Mouse (Mus musculus) forebrain, embryonic 16.5 days (tissue): Measurements from ENCODE around the gene Leng1. TPM values are rescaled to one million over a fixed set of nuclear protein-coding genes. Genes with fewer than 3 reads are reported as not detected.

Source experiments
- ATAC-seq: fragments of 200-750 bp; cut with Nextera tagmentation; 2 replicates; pipeline ENCODE4 v1.8.0; 2017; ENCODE audit warnings: mild to moderate bottlenecking, moderate library complexity
- H3K27ac ChIP-seq: fragments of 300-500 bp; sonication (generic); 2 replicates; pipeline ENCODE4 v1.5.1; 2014; ENCODE audit warnings: low read length, control low read depth
- H3K27me3 ChIP-seq: fragments of 300-500 bp; sonication (generic); replicated peaks from 2 replicates; pipeline ENCODE4 v1.6.1; 2014; ENCODE audit warnings: low read length; ENCODE audit not compliant: control insufficient read depth, insufficient read depth
- H3K36me3 ChIP-seq: fragments of 300-500 bp; sonication (generic); 2 replicates; pipeline ENCODE4 v1.6.1; 2014; ENCODE audit not compliant: control insufficient read depth, insufficient read depth
- H3K4me1 ChIP-seq: fragments of 300-500 bp; sonication (generic); replicated peaks from 2 replicates; pipeline ENCODE4 v1.6.1; 2014; ENCODE audit warnings: low read length; ENCODE audit not compliant: control insufficient read depth, insufficient read depth
- H3K4me2 ChIP-seq: fragments of 300-500 bp; sonication (generic); 2 replicates; pipeline ENCODE4 v1.6.1; 2014; ENCODE audit warnings: mild to moderate bottlenecking, low read length, control low read depth
- H3K4me3 ChIP-seq: fragments of 300-500 bp; sonication (generic); replicated peaks from 2 replicates; pipeline ENCODE4 v1.5.1; 2014; ENCODE audit warnings: mild to moderate bottlenecking, low read length, control low read depth
- H3K9ac ChIP-seq: fragments of 300-500 bp; sonication (generic); replicated peaks from 2 replicates; pipeline ENCODE4 v1.6.1; 2014; ENCODE audit warnings: low read depth, low read length, control low read depth
- H3K9me3 ChIP-seq: fragments of 300-500 bp; sonication (generic); 2 replicates; pipeline ENCODE4 v1.6.1; 2016; ENCODE audit warnings: low read length; ENCODE audit not compliant: control insufficient read depth
- WGBS: fragments of 180-500 bp; shearing (Covaris S2); extraction: QIAGEN DNeasy Blood & Tissue Kit; methylation state at CpG from one replicate; pipeline ENCODE4 v1.1.7; 2014; 5-methylcytosine and 5-hydroxymethylcytosine counted together
- polyA plus RNA-seq: library from polyadenylated mRNA; unstranded; fragments of >200 nt; fragmentation: Nextera tagmentation; extraction: Ambion mirVana; gene quantifications from 2 replicates; pipeline ENCODE4 v1.2.1, GENCODE M21; 2015

The Leng1 gene
- polyA plus RNA-seq, 1 experiment from 2014 or later: 15.5 TPM

DNA sequence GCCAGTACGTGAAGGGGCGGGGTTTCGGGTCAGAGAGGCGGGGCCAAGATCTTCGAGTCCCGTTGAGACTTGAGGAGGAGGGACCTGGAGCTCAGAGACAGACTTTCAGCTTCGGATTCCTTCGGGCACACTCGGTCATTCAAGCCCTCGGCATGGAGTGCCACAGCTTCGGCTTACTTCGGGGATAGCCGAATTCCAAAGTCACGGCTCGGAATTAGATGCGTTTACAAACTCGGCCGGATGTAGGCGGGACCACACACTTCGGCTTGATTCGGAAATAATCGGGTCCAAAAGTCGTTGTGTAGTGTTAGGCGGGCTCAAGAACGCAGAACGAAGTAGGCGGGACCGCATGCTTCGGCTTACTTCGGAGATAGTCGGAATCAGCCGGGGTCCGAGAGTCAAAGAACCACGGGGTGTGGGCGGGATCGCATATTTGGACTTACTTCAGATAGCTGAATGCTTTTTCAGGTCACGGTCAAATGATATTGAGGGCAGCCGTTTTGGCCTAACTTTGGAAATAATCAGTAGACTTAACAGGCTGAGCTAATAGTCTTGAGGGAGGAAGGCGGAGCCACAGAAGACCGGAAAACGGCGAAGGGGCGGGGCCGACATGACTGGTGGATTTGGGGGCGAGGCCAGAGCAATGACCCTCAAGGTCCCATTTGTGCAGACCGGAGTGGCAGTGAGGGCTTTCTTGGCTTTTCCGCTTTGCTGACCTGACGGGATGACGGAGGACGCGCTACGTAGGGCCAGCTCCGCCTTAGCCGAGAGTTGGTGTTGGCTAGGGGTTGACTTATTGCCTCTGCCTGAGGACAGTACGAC is 27.6 kb upstream of the Leng1 start, which contains the start of gene Mboat7:
Mboat7 (minus strand) TSS at position 537 of the 822 bp plus-strand sequence.
- ATAC-seq: peak; percentile 93
- under 1% methylated on average over 55 of the region's 55 CpGs for WGBS

DNA sequence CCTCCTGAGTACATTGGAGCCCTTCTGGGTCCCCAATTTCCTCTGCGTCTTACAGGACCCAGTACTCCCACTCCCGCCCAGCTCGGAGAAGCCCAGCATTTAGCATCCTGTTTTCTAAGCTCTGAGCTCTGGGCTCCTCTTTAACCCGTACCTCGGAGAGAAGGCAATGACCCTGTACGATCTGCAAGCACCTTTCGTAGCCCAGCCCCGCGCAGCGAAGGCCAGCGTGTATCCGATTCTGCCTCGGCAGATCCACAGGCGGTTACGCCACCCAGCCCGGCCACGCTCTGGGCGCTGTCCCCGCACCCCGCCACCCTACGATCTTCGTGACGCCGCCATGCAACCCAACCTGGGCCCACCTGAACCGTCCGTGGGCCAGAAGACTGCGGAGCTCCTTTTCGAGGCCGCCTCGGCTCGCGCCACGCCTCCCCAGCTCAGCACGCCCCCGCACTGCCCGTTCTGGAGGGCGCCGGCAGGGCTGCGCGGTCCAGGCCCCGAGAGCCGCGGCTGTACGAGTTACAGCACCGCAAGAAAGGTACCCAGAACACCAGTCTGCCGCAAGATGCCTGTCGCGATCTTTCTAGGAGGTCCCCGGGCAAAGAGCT is 26.8 kb upstream of the Leng1 start, which contains the start of gene Tsen34:
Tsen34 (plus strand) TSS at position 482 of the 605 bp plus-strand sequence.
- Histone ChIP-seq H3K27ac (peak within 1 kb of the TSS; percentile 81), H3K9ac (peak within 1 kb of the TSS; percentile 72), H3K27me3 (no peaks in the 10 kb centered on the region), H3K4me1 (peaks cover 19% of the 10 kb centered on the region), H3K4me2 (peak within 1 kb of the TSS; percentile 71), H3K4me3 (peak within 1 kb of the TSS; percentile 77), H3K9me3 (no peaks in the 10 kb centered on the region), H3K36me3 (peaks cover 6% of the 10 kb centered on the region; the same call in 1 of the 2 replicates)
- ATAC-seq: peak; percentile 70; the same call in 1 of the 2 replicates
- under 1% methylated on average over 49 of the region's 49 CpGs for WGBS

More for the DNA sequence above, 27.6 kb upstream of the Leng1 start, which contains the start of gene Mboat7:
- peak within 1 kb of the TSS; percentile 72 for H3K9ac ChIP-seq
- H3K4me2 ChIP-seq: peak within 1 kb of the TSS; percentile 71
- H3K4me3 ChIP-seq: peak within 1 kb of the TSS; percentile 77
- H3K4me1 ChIP-seq: peaks cover 19% of the 10 kb centered on the region
- no peaks in the 10 kb centered on the region for H3K27me3 ChIP-seq
- peak within 1 kb of the TSS; percentile 81 for H3K27ac ChIP-seq
- H3K36me3 ChIP-seq: peaks cover 5% of the 10 kb centered on the region; the same call in 1 of the 2 replicates
- H3K9me3 ChIP-seq: no peaks in the 10 kb centered on the region

DNA sequence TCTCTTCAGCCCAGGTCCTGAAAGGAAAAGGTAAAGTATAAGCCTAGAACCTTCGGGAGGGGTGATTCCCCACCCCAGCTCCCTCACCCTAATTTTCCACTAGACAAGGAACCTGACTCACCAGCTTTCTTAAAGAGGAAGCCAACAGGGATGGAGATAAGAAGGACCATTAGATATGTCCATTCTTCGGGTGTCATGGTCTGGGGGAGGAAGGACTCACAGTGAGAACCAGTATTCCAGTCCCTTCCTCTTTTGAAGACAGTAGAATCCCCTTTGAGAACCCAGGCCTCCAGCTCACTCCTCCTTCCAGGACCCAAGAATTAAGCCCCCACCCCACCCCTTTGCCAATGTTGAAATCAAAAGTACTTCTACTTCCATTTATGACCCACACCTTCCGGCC is 26.3 kb upstream of the Leng1 start:
- peaks cover 19% of the 10 kb centered on the region for H3K4me1 ChIP-seq
- H3K4me2 ChIP-seq: peak overlapping the region; percentile 71
- peak overlapping the region; percentile 81 for H3K27ac ChIP-seq
- peaks cover 7% of the 10 kb centered on the region; the same call in 1 of the 2 replicates for H3K36me3 ChIP-seq
- H3K27me3 ChIP-seq: no peaks in the 10 kb centered on the region
- H3K9me3 ChIP-seq: no peaks in the 10 kb centered on the region
- H3K4me3 ChIP-seq: peak overlapping the region; percentile 77
- H3K9ac ChIP-seq: peak overlapping the region; percentile 72
- no peak for ATAC-seq
- WGBS: 40% methylated on average over 3 of the region's 3 CpGs

GRCm38 (mm10) chr7:3685400-3686187 is 20.0 kb upstream of the Leng1 start:
- WGBS: 85% methylated on average over 30 of the region's 31 CpGs
- H3K27me3 ChIP-seq: no peaks in the 10 kb centered on the region
- no peak for ATAC-seq
- no peak overlapping the region for H3K4me3 ChIP-seq
- H3K9ac ChIP-seq: no peak overlapping the region
- no peaks in the 10 kb centered on the region for H3K9me3 ChIP-seq
- H3K4me2 ChIP-seq: no peak overlapping the region
- H3K27ac ChIP-seq: no peak overlapping the region
- 0 out of 2 replicates have a peak, but pooled peaks cover 5% of the 10 kb centered on the region for H3K4me1 ChIP-seq
- peaks cover 10% of the 10 kb centered on the region; the same call in 1 of the 2 replicates for H3K36me3 ChIP-seq

- Histone ChIP-seq H3K27ac (peak overlapping the region; percentile 31), H3K4me2 (no peak overlapping the region), H3K36me3 (peaks cover 10% of the 10 kb centered on the region; the same call in 1 of the 2 replicates), H3K4me1 (0 out of 2 replicates have a peak, but pooled peaks cover 5% of the 10 kb centered on the region), H3K9ac (no peak overlapping the region), H3K27me3 (no peaks in the 10 kb centered on the region), H3K9me3 (no peaks in the 10 kb centered on the region), H3K4me3 (no peak overlapping the region)
- ATAC-seq: 0 out of 2 replicates have a peak, but pooled peaks have one; percentile 3
- 74% methylated on average over 8 of the region's 8 CpGs for WGBS
Measured at GRCm38 (mm10) chr7:3684698-3685097, 19.1 kb upstream of the Leng1 start.

- Histone ChIP-seq H3K4me3 (no peak overlapping the region), H3K27ac (peak overlapping the region; percentile 49), H3K4me2 (no peak overlapping the region), H3K36me3 (peaks cover 10% of the 10 kb centered on the region; the same call in 1 of the 2 replicates), H3K9ac (no peak overlapping the region; the same call in 1 of the 2 replicates), H3K27me3 (no peaks in the 10 kb centered on the region), H3K4me1 (0 out of 2 replicates have a peak, but pooled peaks cover 5% of the 10 kb centered on the region), H3K9me3 (no peaks in the 10 kb centered on the region)
- 60% methylated on average over 10 of the region's 10 CpGs for WGBS
- peak; percentile 64 for ATAC-seq
Measured at GRCm38 (mm10) chr7:3683908-3684550, 18.4 kb upstream of the Leng1 start.

DNA sequence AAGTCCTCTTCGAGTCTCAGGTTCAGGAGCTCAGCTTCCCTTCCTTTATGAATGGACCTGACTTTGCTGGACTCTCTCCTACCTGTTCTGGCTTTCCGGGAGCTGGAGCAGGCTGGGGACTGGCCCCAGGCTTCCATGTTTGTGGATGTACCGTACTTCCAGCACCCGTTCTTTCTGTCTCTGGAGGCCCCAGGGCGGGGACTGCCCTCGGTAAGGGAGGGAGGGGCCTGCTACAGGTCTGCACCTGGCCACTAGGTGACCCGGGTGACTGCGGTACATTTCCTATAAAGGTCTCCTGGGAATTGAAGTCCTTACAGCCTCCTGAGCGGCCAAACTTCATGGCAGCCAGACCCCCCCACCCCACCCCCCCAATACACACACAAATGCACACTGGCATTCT is 11.7 kb upstream of the Leng1 start, which contains the start of gene Tmc4:
Tmc4 (minus strand) TSS at position 212 of the 400 bp plus-strand sequence.
- H3K27me3 ChIP-seq: no peaks in the 10 kb centered on the region
- 54% methylated on average over 9 of the region's 9 CpGs for WGBS
- H3K9me3 ChIP-seq: no peaks in the 10 kb centered on the region
- H3K4me1 ChIP-seq: no peaks in the 10 kb centered on the region
- no peak within 1 kb of the TSS for H3K4me3 ChIP-seq
- H3K36me3 ChIP-seq: no peaks in the 10 kb centered on the region; the same call in 1 of the 2 replicates
- no peak within 1 kb of the TSS for H3K27ac ChIP-seq
- H3K4me2 ChIP-seq: no peak within 1 kb of the TSS
- H3K9ac ChIP-seq: no peak within 1 kb of the TSS
- ATAC-seq: no peak

DNA sequence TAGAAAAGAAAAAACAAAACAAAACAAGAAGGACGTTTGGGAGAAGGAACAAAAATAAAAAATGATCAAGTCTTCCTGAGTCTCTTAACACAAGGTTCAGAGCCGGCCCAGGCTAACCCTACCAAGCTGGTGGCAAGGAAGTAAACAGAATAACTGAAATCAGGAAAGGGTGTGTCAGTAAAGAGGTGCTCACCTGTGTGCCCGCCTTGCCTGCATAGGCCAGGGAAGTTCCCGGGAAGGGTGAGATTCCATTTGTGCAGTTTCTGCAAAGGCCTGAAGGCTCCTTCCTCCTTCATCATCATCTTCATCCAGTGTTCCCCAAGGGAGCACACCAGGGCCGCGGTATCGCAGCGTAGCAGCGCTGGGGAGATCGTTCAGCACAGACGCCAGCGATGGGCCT is 10.7 kb upstream of the Leng1 start:
- H3K4me3 ChIP-seq: no peak overlapping the region
- no peaks in the 10 kb centered on the region for H3K4me1 ChIP-seq
- no peak for ATAC-seq
- H3K27ac ChIP-seq: no peak overlapping the region
- no peaks in the 10 kb centered on the region for H3K9me3 ChIP-seq
- H3K4me2 ChIP-seq: no peak overlapping the region
- no peaks in the 10 kb centered on the region for H3K27me3 ChIP-seq
- 86% methylated on average over 12 of the region's 12 CpGs for WGBS
- no peaks in the 10 kb centered on the region; the same call in 1 of the 2 replicates for H3K36me3 ChIP-seq
- H3K9ac ChIP-seq: no peak overlapping the region
